Mouse (Mus musculus): ENCODE data around the gene Arhgap23. TPM values are rescaled to one million over a fixed set of nuclear protein-coding genes. Genes with fewer than 3 reads are reported as not detected.
A peak's percentile ranks its signal among the peaks of the same experiment; 100 is the strongest.

Arhgap23 gene
- polyA plus RNA-seq, 1 experiment from 2014 or later = 8.5 TPM

GRCm38 (mm10) chr11:97403614-97404183 lies 11.6 kb upstream of the Arhgap23 start:
- peak overlapping the region; percentile 61 for H3K4me3 ChIP-seq (replicated peaks; ENCODE audit: low read length)

GRCm38 (mm10) chr11:97404184-97404760 lies 11.1 kb upstream of the Arhgap23 start:
- Histone ChIP-seq H3K4me2 (replicated peaks) (peak overlapping the region; percentile 82), H3K9me3 (ENCODE audit: control insufficient read depth, low read length) (no peaks in the 10 kb centered on the region), H3K27ac (peak overlapping the region; percentile 67), H3K36me3 (replicated peaks; ENCODE audit: control insufficient read depth, insufficient read depth) (no peaks in the 10 kb centered on the region), H3K27me3 (ENCODE audit: control insufficient read depth, insufficient read depth, low read length) (no peaks in the 10 kb centered on the region), H3K4me3 (replicated peaks; ENCODE audit: low read length) (peak overlapping the region; percentile 61), H3K9ac (peak overlapping the region; percentile 78), H3K4me1 (replicated peaks; ENCODE audit: control insufficient read depth, insufficient read depth, low read length) (peaks cover 45% of the 10 kb centered on the region)
- peak; percentile 54; the same call in 1 of the 2 replicates for ATAC-seq (ENCODE audit: low FRiP score)
- no peak for DNase-seq (ENCODE audit: low spot score)
- WGBS = under 1% methylated on average over 60 of the region's 61 CpGs

More at GRCm38 (mm10) chr11:97403614-97404183, 11.6 kb upstream of the Arhgap23 start:
- Histone ChIP-seq H3K27ac (no peak overlapping the region), H3K9ac (peak overlapping the region; percentile 78), H3K4me2 (replicated peaks) (peak overlapping the region; percentile 82), H3K4me1 (replicated peaks; ENCODE audit: control insufficient read depth, insufficient read depth, low read length) (peaks cover 45% of the 10 kb centered on the region), H3K27me3 (ENCODE audit: control insufficient read depth, insufficient read depth, low read length) (no peaks in the 10 kb centered on the region), H3K36me3 (replicated peaks; ENCODE audit: control insufficient read depth, insufficient read depth) (no peaks in the 10 kb centered on the region), H3K9me3 (ENCODE audit: control insufficient read depth, low read length) (no peaks in the 10 kb centered on the region)
- 28% methylated on average over 8 of the region's 8 CpGs for WGBS
- no peak for ATAC-seq (ENCODE audit: low FRiP score)
- no peak for DNase-seq (ENCODE audit: low spot score)

- H3K4me1 ChIP-seq (replicated peaks; ENCODE audit: control insufficient read depth, insufficient read depth, low read length) = peaks cover 45% of the 10 kb centered on the region
These were observed 10.6 kb upstream of the Arhgap23 start for GRCm38 (mm10) chr11:97404761-97405190.

GRCm38 (mm10) chr11:97406094-97406951 lies 9.0 kb upstream of the Arhgap23 start:
- no peak for DNase-seq (ENCODE audit: low spot score)
- 68% methylated on average over 10 of the region's 10 CpGs for WGBS
- Histone ChIP-seq H3K36me3 (replicated peaks; ENCODE audit: control insufficient read depth, insufficient read depth) (no peaks in the 10 kb centered on the region), H3K9me3 (ENCODE audit: control insufficient read depth, low read length) (no peaks in the 10 kb centered on the region), H3K27me3 (ENCODE audit: control insufficient read depth, insufficient read depth, low read length) (no peaks in the 10 kb centered on the region), H3K4me1 (replicated peaks; ENCODE audit: control insufficient read depth, insufficient read depth, low read length) (peaks cover 32% of the 10 kb centered on the region), H3K27ac (no peak overlapping the region), H3K9ac (peak overlapping the region; percentile 78), H3K4me3 (replicated peaks; ENCODE audit: low read length) (peak overlapping the region; percentile 61; the same call in 1 of the 2 replicates), H3K4me2 (replicated peaks) (peak overlapping the region; percentile 82)
- ATAC-seq (ENCODE audit: low FRiP score) = no peak

More at GRCm38 (mm10) chr11:97404761-97405190, 10.6 kb upstream of the Arhgap23 start:
- peak overlapping the region; percentile 61 for H3K4me3 ChIP-seq (replicated peaks; ENCODE audit: low read length)
- H3K4me2 ChIP-seq (replicated peaks) = peak overlapping the region; percentile 82
- peak overlapping the region; percentile 78 for H3K9ac ChIP-seq
- no peaks in the 10 kb centered on the region for H3K9me3 ChIP-seq (ENCODE audit: control insufficient read depth, low read length)
- H3K27ac ChIP-seq = peak overlapping the region; percentile 67
- WGBS = 2% methylated on average over 11 of the region's 11 CpGs
- no peaks in the 10 kb centered on the region for H3K36me3 ChIP-seq (replicated peaks; ENCODE audit: control insufficient read depth, insufficient read depth)
- no peak for DNase-seq (ENCODE audit: low spot score)
- H3K27me3 ChIP-seq (ENCODE audit: control insufficient read depth, insufficient read depth, low read length) = no peaks in the 10 kb centered on the region
- no peak; the same call in 1 of the 2 replicates for ATAC-seq (ENCODE audit: low FRiP score)

GRCm38 (mm10) chr11:97407456-97407855 lies 7.9 kb upstream of the Arhgap23 start:
- no peak overlapping the region for H3K27ac ChIP-seq
- H3K4me1 ChIP-seq (replicated peaks; ENCODE audit: control insufficient read depth, insufficient read depth, low read length) = peaks cover 32% of the 10 kb centered on the region
- ATAC-seq (ENCODE audit: low FRiP score) (no peak), DNase-seq (ENCODE audit: low spot score) (no peak)
- H3K27me3 ChIP-seq (ENCODE audit: control insufficient read depth, insufficient read depth, low read length) = no peaks in the 10 kb centered on the region
- H3K4me2 ChIP-seq (replicated peaks) = no peak overlapping the region
- WGBS = 75% methylated on average over 3 of the region's 3 CpGs
- H3K9me3 ChIP-seq (ENCODE audit: control insufficient read depth, low read length) = no peaks in the 10 kb centered on the region
- no peak overlapping the region for H3K4me3 ChIP-seq (replicated peaks; ENCODE audit: low read length)
- H3K9ac ChIP-seq = no peak overlapping the region
- H3K36me3 ChIP-seq (replicated peaks; ENCODE audit: control insufficient read depth, insufficient read depth) = no peaks in the 10 kb centered on the region

GRCm38 (mm10) chr11:97408171-97408570 lies 7.2 kb upstream of the Arhgap23 start:
- no peaks in the 10 kb centered on the region for H3K27me3 ChIP-seq (ENCODE audit: control insufficient read depth, insufficient read depth, low read length)
- H3K27ac ChIP-seq = no peak overlapping the region
- no peak overlapping the region for H3K4me2 ChIP-seq (replicated peaks)
- WGBS = 2% methylated on average over 6 of the region's 6 CpGs
- H3K4me1 ChIP-seq (replicated peaks; ENCODE audit: control insufficient read depth, insufficient read depth, low read length) = peaks cover 32% of the 10 kb centered on the region
- no peaks in the 10 kb centered on the region for H3K36me3 ChIP-seq (replicated peaks; ENCODE audit: control insufficient read depth, insufficient read depth)
- ATAC-seq (ENCODE audit: low FRiP score) (no peak), DNase-seq (ENCODE audit: low spot score) (peak; percentile 85)
- H3K4me3 ChIP-seq (replicated peaks; ENCODE audit: low read length) = no peak overlapping the region
- no peaks in the 10 kb centered on the region for H3K9me3 ChIP-seq (ENCODE audit: control insufficient read depth, low read length)
- no peak overlapping the region for H3K9ac ChIP-seq

- no peak overlapping the region for H3K27ac ChIP-seq
- H3K4me1 ChIP-seq (replicated peaks; ENCODE audit: control insufficient read depth, insufficient read depth, low read length) = peaks cover 20% of the 10 kb centered on the region
- WGBS = 81% methylated on average over 4 of the region's 4 CpGs
- H3K9ac ChIP-seq = no peak overlapping the region
- H3K27me3 ChIP-seq (ENCODE audit: control insufficient read depth, insufficient read depth, low read length) = peaks cover 10% of the 10 kb centered on the region
- no peaks in the 10 kb centered on the region for H3K36me3 ChIP-seq (replicated peaks; ENCODE audit: control insufficient read depth, insufficient read depth)
- no peak for ATAC-seq (ENCODE audit: low FRiP score)
- H3K9me3 ChIP-seq (ENCODE audit: control insufficient read depth, low read length) = no peaks in the 10 kb centered on the region
- H3K4me2 ChIP-seq (replicated peaks) = no peak overlapping the region
- no peak for DNase-seq (ENCODE audit: low spot score)
- no peak overlapping the region for H3K4me3 ChIP-seq (replicated peaks; ENCODE audit: low read length)
These were observed 4.4 kb upstream of the Arhgap23 start for GRCm38 (mm10) chr11:97410958-97411357.

GRCm38 (mm10) chr11:97412117-97412516 lies 3.2 kb upstream of the Arhgap23 start:
- H3K27ac ChIP-seq = no peak overlapping the region
- no peaks in the 10 kb centered on the region for H3K9me3 ChIP-seq (ENCODE audit: control insufficient read depth, low read length)
- no peaks in the 10 kb centered on the region for H3K36me3 ChIP-seq (replicated peaks; ENCODE audit: control insufficient read depth, insufficient read depth)
- 35% methylated on average over 3 of the region's 3 CpGs for WGBS
- no peak overlapping the region for H3K4me2 ChIP-seq (replicated peaks)
- no peak overlapping the region for H3K9ac ChIP-seq
- H3K4me3 ChIP-seq (replicated peaks; ENCODE audit: low read length) = no peak overlapping the region
- DNase-seq (ENCODE audit: low spot score) = no peak
- H3K4me1 ChIP-seq (replicated peaks; ENCODE audit: control insufficient read depth, insufficient read depth, low read length) = peaks cover 14% of the 10 kb centered on the region; the same call in 1 of the 2 replicates
- ATAC-seq (ENCODE audit: low FRiP score) = no peak
- peaks cover 10% of the 10 kb centered on the region for H3K27me3 ChIP-seq (ENCODE audit: control insufficient read depth, insufficient read depth, low read length)

GRCm38 (mm10) chr11:97412808-97413347 lies 2.5 kb upstream of the Arhgap23 start:
- Histone ChIP-seq H3K9me3 (ENCODE audit: control insufficient read depth, low read length) (no peaks in the 10 kb centered on the region), H3K27ac (no peak overlapping the region), H3K27me3 (ENCODE audit: control insufficient read depth, insufficient read depth, low read length) (peaks cover 10% of the 10 kb centered on the region), H3K4me1 (replicated peaks; ENCODE audit: control insufficient read depth, insufficient read depth, low read length) (peaks cover 14% of the 10 kb centered on the region; the same call in 1 of the 2 replicates), H3K4me2 (replicated peaks) (no peak overlapping the region), H3K36me3 (replicated peaks; ENCODE audit: control insufficient read depth, insufficient read depth) (no peaks in the 10 kb centered on the region), H3K4me3 (replicated peaks; ENCODE audit: low read length) (no peak overlapping the region), H3K9ac (no peak overlapping the region)
- 42% methylated on average over 10 of the region's 10 CpGs for WGBS
- DNase-seq (ENCODE audit: low spot score) (no peak), ATAC-seq (ENCODE audit: low FRiP score) (no peak)

All from hindbrain, embryonic 14.5 days (tissue).